Mouse (Mus musculus) adrenal gland, adult 8-10 months (tissue): ENCODE results near the gene 2410004B18Rik. TPM values are rescaled to one million over a fixed set of nuclear protein-coding genes. Genes with fewer than 3 reads are reported as not detected.
"Not testable (repeated sequence)": the region's sequence is repeated elsewhere in the genome, so short reads cannot be mapped to it uniquely, and the experiment has no call there.

Source experiments
- DNase-seq: peaks from one replicate; pipeline ENCODE4 v3.0.0; 2022
- total RNA-seq, 4 experiments: library from RNA; stranded (reverse); gene quantifications; 2 replicates each; pipeline ENCODE4 v1.2.4; 2022

Gene 2410004B18Rik
- total RNA-seq, 4 experiments from 2014 or later: 17.4 to 25.4 (median 22.4) TPM

DNA sequence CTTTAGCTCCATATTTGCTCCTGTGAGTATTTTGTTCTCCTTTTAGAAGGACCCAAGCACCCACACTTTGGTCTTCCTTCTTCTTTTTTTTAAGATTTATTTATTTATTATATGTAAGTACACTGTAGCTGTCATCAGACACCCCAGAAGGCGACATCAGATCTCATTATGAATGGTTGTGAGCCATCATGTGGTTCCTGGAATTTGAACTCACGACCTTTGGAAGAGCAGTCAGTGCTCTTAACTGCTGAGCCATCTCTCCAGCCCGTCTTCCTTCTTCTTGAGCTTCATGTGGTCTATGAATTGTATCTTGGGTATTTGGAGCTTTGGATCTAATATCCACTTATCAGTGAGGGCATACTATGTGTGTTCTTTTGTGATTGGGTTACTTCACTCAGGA is 27.8 kb downstream of the 2410004B18Rik start:
- not testable (repeated sequence) for DNase-seq

DNA sequence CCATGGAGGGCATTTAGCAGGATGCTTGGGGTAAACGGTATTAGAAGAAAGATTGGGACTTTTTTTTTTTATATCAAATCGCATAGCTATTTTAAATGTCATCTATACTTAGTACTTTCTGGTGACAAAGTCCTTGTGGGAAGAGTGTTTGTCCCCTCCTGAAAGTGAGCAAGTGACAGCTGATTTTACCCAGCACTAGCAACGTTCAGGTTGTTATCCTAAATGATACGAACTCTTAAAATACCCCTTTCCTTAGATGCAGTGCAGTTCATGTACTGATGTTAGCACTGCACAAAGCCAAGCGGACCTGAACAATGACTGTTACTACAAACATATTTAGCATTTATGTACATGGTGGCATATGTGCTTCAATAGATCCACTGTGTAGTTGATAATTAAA is 29.0 kb downstream of the 2410004B18Rik start:
- DNase-seq: no peak

- no peak for DNase-seq
These were observed 31.3 kb downstream of the 2410004B18Rik start for GRCm38 (mm10) chr3:145969031-145969501.

GRCm38 (mm10) chr3:145971501-145971900 is 33.7 kb downstream of the 2410004B18Rik start:
- no peak for DNase-seq

DNA sequence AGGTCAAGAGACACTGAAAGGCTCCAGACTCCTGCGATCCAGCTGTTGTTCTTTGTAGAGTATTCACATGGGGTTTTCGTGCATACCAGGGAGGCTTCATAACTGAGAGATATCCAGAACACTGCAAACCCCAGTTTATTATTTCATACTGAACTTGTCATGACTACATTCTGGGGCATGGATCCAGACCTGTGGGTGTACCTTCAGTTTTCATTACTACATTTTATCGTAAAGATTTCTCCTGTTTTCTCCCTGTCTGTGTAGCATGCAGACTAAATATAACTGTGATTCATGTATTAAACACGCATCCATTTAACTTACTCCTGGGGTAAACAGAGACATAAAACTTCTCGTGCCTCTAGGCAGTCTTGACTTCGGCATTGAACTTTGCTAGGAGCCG is 37.2 kb downstream of the 2410004B18Rik start:
- DNase-seq: no peak

DNA sequence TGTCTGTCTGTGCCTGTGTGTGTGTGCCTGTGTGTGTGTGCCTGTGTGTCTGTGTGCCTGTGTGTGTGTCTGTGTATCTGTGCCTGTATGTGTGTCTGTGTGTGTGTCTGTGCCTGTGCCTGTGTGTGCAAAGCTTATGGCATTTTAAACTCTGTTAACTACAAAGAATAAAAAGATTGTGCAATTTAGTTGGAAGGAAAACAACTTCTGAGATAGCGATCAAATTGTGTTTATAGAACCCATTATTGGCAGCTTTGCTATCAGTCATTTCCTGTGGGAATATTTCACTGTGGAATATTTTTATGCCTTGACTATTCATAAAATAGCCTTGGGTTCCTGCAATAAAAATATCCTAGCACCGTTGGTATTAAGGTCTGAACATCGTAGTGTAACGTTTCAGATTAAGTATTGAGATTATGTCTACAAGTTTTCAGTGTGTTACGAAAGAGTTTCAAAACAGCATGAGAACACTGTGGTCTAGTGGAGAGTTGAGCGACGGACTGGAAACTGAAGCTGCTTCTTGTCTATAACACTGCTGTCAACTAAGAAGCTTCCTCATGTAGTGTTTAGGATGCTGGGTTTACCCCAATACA is 47.6 kb downstream of the 2410004B18Rik start:
- no peak for DNase-seq

GRCm38 (mm10) chr3:145986317-145987001 is 48.6 kb downstream of the 2410004B18Rik start:
- DNase-seq: no peak

GRCm38 (mm10) chr3:145987268-145987969 is 49.6 kb downstream of the 2410004B18Rik start, which contains the start of gene Syde2:
Gene Syde2 (plus strand): TSS chr3:145987870.
- peak; percentile 68 for DNase-seq

GRCm38 (mm10) chr3:145987970-145988683 is 50.3 kb downstream of the 2410004B18Rik start:
- DNase-seq: peak; percentile 87

GRCm38 (mm10) chr3:145988684-145989575 is 51.1 kb downstream of the 2410004B18Rik start:
- no peak for DNase-seq

GRCm38 (mm10) chr3:145989576-145990081 is 51.8 kb downstream of the 2410004B18Rik start:
- no peak for DNase-seq

- no peak for DNase-seq
These were observed 53.3 kb downstream of the 2410004B18Rik start for GRCm38 (mm10) chr3:145991130-145991529.

DNA sequence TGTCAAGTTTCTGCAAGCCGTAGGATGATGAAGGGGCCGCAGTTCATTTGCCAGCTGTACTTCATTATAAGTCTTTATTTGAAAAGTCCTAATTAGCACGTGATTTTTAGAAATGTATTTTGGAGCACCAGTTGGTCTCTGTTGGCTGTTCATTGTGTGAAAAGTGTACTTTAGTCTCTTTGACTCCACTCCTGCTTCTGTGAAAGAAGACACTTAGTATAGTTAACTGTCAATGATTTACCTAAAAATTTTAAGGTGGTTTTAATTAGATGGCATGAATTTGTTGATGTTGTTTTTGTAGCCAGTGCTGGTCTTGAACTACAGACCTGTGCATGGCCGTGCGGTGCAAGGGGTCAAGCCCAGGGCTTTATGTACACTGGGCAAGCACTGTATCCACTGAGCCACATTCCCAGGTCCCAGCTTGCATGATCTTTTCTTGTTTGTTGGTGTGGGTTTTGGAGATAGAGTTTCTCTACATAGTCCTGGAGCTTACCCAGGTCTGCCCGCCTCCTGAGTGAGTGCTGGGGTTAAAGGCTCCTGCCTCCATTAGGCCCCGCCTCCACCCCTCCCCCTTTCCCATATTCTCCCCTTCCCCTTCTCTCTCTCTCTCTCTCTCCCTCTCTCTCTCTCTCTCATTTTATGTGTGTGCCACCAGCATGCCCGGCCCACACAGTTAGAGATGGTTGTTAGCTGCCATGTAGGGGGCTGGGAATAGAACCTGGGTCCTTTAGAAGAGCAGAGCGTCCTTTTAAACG is 54.3 kb downstream of the 2410004B18Rik start:
- DNase-seq: no peak

DNA sequence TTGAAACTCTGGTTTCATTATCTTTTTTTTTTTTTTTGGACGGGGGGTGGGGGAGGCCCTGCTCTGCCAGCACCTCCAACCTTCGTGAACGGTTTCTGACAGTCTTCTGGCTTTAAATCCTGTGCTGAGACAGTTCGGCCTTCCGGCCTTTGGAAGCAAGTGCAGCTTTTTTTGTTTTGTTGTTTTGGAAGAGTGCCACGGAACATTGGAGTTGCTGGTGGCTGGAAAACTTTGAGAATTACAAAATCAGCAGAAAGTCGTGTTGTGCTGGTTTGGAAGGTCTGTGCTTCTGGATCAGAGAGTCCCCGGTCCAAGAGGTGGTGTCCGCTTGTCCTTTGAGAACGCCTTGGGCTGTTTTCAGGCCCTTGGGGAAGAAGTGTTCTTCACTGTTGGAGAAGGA is 55.0 kb downstream of the 2410004B18Rik start:
- peak; percentile 67 for DNase-seq

GRCm38 (mm10) chr3:145993481-145994201 is 55.8 kb downstream of the 2410004B18Rik start:
- no peak for DNase-seq
